14 mouse cellular contexts compared by ENCODE assay signal in the genomic region with DNA sequence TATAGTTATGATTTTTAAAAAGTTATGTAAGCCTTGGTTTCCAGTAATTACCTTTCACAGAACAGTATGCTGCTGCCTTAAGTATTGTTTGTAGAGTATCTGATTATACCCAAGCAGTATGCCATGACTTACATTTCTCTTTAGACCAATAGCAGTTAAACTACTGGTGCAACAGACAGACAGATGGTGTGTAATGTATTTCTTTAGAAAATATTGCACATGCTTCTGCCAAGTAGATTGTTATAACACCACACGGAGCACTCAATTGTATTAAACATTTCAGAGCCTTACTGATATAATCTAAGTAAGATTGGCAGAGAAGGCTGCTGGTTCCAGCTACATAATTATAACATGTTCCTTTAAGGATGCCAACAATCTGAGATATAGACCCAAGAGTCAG.
"Had no signal": no experiment of that assay in that cellular context is flagged by ENCODE, and none has a peak within 500 bp of the region (broad histone marks: within the 10 kb centered on the region; RNA-seq: fewer than 3 reads in every experiment).

No protein-coding gene starts in this region.

- DNase-seq: lung, adult 18-20 months; lung, embryonic 14.5 days; lung, postnatal 10 days; lung, postnatal 4 days; right cerebral cortex, postnatal 14 days; thymus, adult 2 months; thymus, postnatal 25 days; thymus, postnatal 4 days had no signal

- H3K4me3 ChIP-seq: midbrain, embryonic 10.5 days; midbrain, embryonic 12.5 days; midbrain, embryonic 15.5 days; neural tube, embryonic 12.5 days; stomach, embryonic 15.5 days had no signal

- H3K27ac ChIP-seq: midbrain, embryonic 10.5 days; midbrain, embryonic 12.5 days; midbrain, embryonic 15.5 days; neural tube, embryonic 12.5 days; stomach, embryonic 15.5 days; stomach, postnatal 0 days had no signal

- H3K4me2 ChIP-seq: lung, embryonic 14.5 days; midbrain, embryonic 12.5 days; midbrain, embryonic 15.5 days; neural tube, embryonic 12.5 days; stomach, embryonic 15.5 days had no signal

- H3K4me1 ChIP-seq: midbrain, embryonic 10.5 days; midbrain, embryonic 12.5 days; midbrain, embryonic 15.5 days; neural tube, embryonic 12.5 days; stomach, embryonic 15.5 days had no signal

- H3K27me3 ChIP-seq: midbrain, embryonic 12.5 days; midbrain, embryonic 15.5 days; neural tube, embryonic 12.5 days; stomach, embryonic 15.5 days had no signal

- H3K9me3 ChIP-seq: midbrain, embryonic 10.5 days; midbrain, embryonic 12.5 days; midbrain, embryonic 15.5 days; neural tube, embryonic 12.5 days; stomach, embryonic 15.5 days had no signal

- ATAC-seq: midbrain, embryonic 15.5 days had no signal

- H3K9ac ChIP-seq: lung, embryonic 14.5 days; midbrain, embryonic 12.5 days; midbrain, embryonic 15.5 days; neural tube, embryonic 12.5 days; stomach, embryonic 15.5 days had no signal

- H3K36me3 ChIP-seq: midbrain, embryonic 10.5 days; midbrain, embryonic 12.5 days; midbrain, embryonic 15.5 days; neural tube, embryonic 12.5 days; stomach, embryonic 15.5 days had no signal
